Mouse (Mus musculus) urinary bladder, adult 18-20 months (tissue): ENCODE measurements around the gene Zic4.

Source experiments
- DNase-seq, 2 experiments: peaks; one replicate each; pipeline ENCODE4 v3.0.0; 2022; ENCODE audit warnings: low spot score in 2 of 2, mixed read lengths in 2 of 2

The Zic4 gene

DNA sequence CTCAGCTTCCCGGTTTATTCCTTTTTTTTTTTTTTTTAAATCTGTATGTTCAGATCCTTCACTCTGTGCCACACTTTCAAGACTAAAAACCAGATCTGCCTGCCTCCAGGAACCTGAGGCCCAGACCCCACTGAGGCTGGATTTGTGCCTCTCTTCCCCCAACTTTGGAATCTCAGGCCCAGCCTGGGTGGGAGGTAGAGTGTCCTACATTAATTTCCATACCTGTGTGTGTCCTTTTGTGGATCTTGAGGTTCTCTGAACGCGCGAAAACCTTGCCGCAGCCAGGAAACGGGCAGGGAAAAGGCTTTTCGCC is 1.6 kb downstream of the Zic4 start:
- no peak for DNase-seq

DNA sequence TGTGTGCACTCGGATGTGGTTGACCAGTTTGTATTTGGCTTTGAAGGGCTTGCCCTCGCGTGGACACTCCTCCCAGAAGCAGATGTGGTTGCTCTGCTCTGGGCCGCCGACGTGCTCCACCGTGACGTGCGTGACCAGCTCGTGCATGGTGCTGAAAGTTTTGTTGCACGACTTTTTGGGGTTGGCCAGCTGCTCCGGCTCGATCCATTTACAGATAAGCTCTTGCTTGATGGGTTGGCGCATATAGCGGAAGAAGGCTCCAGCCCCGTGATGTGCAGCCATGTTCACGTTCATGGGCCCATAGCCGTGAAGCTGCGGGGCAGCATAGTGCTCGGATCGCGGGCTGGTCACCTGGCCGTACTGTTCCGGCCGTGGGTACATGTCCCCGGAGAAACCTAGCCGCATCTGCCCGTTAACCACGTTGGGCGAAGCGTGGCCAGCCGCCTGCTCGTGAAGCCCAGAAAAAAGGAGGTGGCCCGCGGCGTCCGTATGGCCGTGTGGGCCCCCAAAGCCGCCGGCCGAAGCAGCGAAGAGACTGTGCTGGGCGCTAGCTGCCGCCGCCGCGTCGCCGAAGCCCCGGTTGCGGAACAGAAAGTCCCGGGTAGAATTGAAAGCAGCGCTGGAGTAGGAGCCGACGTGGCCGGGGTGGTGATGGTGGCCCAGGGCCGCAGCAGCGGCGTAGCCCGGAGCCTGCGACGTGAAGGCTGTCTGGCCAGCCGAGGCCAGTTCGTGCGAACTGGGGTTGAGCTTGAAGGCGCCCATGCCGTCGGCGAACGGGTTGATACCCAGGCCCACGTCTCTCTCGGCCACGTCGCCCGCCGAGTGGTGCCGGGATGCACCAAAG is 2.1 kb downstream of the Zic4 start:
- no peak for DNase-seq

DNA sequence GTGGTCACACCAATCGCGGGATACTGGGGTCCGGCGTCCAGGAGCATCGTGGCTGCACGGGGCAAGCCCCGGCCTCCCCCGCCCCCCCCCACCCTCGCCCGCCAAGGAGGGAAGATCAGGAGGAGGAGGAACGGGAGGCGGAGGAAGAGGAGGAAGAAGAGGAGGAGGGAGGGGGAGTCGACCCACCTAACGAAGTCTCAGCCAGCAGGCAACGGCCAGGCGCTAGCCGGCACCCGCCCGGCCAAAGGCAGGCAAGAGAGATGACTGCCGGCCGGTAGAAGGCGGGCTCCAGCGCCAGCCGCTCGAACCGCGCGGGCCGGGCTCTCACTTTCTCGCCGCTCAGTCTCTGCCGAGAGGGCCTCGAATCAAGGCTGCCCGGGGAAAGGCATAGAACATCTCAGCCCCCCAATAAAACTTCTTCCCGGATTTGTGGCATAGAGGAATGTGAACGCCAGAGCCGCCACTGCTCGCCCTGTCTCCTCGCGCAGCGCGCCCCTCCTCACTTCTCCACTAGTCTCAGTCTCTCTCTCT is 2.8 kb downstream of the Zic4 start:
- DNase-seq, result no peak

DNA sequence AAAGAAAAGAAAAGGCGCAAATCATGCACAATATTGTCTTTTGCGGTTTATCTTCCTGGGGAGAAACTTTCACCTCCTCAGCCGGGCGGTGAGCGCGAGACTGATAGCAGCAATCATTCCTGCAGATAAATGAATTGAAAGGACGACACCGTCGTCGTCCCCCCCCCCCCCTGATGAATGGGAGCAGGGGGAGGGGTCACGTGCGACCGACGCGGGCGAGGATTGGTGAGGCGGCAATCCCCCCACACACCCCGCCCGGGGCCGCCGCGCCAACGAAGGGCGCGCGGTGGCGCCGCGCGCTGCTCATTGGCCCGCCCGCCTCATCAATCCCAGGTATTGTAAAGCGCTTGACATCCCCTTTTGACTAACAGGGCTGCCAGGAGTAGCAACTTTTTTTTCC is 3.5 kb downstream of the Zic4 start, which contains the start of gene Zic1:
Zic1 (minus strand) TSS at position 147 of the 400 bp plus-strand sequence.
- no peak for DNase-seq

DNA sequence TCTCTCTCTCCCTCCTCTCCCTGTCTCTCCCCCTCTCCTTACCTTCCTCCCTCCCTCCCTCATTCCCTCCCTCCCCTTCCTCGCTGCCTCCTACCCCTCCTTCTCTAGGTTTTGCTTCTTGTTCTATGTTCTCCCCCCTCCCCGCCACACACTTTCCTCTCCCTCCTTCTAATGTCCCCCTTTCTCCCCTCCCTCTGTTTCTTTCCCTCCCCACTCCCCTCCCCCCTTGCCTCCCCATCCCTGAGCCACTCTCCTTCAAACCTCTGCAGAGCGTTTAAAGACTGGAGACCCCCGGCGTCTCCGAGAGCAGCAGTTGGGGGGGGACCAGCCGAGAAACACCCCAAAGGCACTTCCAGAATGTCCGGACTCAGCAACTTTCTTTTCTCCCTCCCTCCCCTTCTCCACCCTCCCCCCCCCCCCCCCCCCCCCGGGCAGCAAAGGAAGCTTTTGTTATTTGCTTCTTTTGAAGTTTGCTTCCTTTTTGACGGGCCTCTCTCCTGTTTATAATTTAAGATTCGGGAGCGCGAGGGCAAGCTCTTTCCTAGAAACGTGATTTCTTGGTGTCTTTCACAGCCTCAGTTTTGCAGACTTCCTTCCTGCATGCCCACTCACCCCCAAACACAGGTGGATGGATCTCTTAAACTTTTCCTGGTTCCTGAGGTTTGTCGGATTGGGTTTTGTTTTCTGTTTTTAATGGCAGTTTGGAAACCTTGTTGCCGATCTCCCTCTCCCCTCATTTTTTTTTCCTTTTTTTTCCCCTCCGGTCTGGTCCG is 4.2 kb downstream of the Zic4 start:
- DNase-seq, result no peak

DNA sequence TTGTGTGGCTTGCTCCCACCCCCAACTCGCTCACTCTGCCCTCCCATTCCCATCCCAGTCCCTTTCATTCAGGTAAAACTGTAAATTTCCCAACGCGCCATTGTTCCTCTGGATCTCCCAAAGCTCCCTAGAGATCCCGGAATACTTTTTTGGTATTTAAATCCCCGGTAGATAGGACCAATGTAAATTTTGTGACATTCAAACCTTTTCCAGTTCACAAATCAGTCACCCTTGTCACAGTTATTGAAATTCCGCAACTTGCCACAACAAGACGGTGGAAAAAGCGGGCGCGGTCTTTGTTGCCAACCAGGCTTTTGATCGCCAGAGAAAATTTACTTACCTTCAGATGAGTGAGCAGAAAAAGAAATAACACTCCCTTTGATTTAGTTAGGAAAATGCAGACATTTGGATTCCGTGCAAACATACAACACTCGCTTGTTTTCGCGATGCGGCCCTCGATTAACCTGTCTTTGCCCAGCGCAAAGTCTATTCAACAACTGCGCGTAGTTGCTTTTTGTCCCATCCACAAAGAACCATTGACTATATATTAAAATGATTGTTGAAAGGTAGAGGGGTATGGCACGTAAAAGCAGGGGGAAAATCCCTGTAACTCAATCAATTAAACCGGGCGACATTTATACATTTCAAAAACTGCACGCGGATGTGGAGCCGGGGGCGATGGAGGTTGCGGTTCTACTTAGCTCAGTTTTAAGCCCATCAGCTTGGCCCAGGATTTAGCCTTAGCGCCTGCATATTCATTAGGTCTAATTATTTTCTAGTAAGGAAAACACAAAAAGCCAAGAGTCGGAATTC is 5.0 kb downstream of the Zic4 start:
- DNase-seq, result no peak

DNA sequence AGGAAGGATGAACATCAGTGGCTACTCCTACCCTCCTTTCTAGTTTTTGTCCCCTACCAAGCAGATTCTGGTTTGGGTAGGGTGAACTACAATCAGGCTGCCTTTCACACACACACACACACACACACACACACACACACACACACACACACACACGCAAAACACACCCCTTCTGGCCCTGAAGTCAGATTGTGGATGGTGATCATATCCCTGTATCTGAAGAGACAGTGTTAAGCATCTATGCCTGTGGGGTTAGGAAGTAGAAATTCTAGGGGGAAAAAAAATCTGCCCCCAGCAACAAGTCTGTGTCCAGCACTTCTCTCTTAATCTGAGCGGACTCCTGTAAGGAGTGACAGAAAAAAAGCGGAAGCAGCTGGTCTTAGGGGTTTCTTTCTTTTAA is 5.9 kb downstream of the Zic4 start:
- DNase-seq, result no peak

DNA sequence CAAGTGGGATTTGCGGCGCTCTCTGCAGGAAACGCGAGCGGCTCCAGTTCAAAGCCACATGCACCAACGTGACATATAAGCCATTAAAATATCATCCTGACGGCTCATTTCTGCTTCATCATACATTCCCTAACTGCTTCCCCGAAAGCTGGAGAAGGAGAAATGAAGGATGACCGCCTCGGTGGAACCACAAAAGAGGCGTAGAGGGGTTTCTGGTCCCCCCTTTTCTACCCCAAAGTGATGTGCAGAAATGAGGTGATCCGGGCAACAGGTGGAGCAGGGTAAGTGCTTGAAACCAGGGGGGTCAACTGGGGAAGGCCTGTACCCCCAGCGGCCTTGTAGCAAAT is 6.7 kb downstream of the Zic4 start:
- DNase-seq, result no peak

DNA sequence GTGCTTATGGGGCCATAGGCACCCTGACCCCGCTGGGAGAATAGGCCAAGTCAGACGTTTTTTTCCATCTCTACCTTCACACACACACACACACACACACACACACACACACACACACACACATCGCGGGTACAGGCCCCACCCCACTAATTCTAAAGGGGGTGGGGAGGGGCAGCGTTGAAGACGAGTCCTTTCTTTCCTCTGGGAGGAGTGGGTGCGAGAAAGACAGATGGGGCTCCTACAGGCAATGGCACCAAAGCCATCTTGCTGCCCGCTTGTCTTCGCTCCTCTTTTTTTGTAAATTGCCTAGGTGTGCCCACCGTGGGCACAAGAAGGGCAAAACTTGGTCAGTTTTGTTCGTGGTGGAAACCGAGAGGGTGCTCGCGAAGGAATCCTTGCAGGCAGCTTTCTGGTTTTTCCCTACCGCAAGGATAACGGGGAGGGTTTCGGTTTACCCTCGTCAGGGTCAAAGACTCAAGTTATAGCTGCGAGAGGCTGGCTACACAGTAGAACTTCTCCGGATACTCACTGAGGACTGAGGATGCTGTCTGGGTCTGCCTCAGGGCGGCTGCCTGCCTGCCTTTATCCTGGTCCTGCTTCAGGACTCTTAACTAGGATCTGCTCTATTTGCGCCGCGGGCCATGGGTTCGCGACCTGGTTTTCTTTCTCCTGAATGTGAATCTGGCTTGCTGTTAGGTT is 7.2 kb downstream of the Zic4 start:
- DNase-seq, result no peak

DNA sequence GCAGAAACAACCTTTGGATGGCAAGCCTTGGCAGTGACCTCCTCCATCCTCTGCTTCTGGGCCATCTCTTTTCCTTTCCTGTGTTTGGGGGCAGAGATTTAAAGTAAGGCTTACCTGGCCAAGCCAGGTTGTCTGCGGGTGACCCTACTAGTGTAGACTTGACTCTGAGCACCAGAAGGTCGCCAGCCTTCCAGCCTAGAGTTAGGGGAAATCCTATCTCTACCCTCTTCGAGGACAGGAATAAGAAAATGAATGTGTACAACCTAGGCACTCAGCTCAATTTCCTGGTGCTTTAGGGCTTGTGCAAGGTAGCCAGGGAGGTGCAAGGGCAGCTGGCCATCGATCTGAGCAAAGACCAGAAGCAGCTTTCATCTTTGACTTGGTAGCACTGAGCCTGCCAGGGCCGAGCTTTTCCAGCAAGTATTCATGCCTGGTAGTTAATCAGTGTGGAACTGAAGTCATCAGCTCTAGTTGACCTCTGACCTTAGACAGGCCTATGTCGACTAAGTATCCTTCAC is 8.0 kb downstream of the Zic4 start:
- DNase-seq, result no peak

DNA sequence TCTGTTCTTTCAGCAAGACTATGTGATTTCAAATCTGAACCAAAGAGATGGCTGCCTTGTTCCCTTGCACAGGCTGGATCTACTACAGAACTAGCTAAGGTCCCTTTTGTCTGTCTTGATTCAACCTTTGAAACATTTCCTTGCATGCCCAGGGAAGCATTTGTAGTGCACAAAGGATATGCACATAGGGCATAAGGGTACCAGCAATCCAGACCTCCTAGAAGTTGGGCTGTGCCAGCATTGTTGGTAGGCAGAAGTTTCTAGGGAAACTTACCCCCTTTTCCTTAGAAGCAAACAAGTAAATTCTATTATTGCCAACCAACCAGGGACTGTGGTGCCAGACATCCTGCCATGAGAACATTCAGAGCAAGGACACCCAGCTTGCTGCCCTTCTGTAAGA is 8.8 kb downstream of the Zic4 start:
- DNase-seq, result no peak

DNA sequence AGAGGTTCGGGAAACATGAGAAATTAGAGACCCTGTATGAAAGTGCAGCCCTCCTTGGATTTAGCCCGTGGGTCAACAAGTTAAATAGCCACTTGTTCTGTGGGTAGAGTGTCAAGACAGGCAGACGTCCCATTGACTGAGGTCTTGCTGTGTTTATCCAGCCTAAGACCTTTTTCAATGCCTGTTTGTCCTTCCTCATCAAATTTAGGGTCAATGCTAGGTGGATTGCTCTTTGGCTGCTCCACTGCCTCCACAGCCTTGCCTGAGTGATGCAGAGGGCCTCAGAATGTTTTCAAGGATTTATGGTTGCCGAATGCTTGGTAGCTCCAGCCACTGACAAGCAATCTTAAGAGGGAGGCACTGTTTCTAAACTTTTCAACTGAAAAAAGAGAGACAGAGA is 9.4 kb downstream of the Zic4 start:
- DNase-seq, result no peak

DNA sequence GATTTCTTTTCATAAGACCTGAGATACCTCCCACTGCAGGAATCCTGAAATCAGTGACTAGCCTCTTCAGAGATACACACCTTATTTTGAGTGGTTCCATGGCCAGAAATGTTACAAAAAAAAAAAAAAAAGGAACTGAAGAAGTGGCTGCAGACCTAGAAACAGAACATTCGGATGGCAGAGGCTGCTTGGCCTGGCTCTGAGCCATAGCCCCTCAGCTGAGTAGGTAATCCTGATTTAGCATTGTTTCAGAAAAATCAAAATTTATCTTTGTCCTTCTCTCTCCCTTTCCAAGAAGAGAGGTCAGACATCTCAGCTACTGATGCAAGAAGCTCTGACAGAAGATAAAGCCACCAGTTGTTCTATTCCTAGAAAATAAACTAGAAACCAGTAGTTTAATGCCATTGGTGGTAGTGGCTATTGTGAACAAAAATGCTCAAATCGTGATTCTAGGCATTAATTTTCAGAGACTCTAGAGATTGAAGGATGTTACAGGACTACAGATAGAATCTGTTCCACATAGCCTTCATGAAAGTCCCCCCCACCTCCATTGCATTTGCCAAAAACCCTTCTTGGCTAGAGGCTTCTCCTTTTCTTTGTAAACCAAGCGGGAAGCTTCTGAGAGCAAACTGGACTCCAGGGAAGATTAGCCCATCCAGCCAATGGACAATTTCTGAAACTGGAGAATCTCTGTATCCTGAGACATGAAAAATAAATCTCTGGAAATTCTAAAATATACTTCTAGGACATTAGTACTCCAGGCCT is 11.8 kb downstream of the Zic4 start:
- DNase-seq, result no peak

DNA sequence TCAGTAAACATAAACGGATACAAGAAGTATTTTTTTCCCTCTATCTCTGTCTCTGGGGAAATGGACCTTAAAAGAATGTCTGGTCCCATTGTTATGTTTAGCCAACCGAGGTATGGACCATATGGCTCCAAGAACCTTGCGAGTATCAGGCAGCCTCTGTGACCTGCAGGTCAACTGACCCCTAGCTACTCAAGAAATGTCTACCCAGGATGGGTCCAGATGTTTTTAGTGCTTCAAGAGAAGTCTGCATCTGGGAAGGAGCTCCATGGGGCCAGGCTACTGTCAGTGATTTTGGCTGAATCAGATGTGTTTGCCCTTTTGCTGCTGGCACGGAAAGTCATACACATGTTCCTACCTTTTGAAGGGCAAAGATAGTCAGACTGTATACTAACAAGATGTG is 12.5 kb downstream of the Zic4 start:
- DNase-seq, result no peak

DNA sequence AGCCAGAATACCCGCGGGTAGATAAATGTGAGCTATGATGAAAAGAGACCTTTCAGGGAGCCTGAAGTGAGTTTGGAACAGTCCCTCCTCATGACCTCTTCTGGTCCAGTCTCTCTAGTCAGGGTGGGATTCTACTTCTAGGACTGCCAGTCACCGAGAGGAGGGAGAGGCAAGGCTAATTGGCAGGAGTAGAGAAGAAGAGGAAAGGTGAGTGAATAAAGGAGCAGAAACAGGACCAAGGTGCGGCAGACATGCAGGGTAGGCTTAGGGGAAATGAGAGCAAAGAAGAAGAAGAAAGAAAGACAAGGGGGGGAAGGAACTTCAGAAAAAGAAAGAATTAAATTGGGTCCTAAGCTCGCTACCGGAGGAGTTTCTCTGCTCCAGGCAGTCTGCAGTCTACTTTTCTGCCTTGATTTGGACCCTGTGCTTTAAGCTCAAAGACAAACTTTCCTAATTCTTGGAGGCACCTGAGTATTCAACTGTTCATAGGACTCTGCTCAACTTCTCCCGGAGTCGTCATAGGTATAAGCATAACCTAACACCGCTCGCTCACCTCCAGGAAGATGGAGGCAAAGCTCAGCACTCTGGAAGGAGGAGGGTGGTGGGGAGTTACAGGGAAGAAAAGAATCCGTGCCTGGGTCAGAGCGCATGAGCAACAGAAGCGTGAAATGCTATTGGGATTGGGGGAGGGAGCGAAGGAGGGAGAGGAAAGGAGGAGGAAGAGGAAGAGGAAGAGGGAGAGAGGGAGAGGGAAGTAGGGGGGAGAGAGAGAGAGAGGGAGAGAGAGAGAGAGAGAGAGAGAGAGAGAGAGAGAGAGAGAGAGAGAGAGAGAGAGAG is 15.0 kb downstream of the Zic4 start:
- no peak for DNase-seq

DNA sequence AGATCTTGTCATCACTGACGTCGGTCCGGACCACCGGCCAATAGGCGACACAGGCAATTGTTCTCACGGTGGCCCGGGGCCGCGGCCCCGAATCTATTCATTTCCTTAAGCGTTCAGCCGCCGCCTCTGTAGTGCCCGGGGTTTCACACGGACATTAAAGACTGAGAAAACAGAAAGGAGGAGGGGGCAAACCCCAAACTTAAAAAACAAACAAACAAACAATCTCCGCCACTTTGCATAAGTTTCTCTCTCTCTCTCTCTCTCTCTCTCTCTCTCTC is 15.6 kb downstream of the Zic4 start:
- DNase-seq, result no peak

DNA sequence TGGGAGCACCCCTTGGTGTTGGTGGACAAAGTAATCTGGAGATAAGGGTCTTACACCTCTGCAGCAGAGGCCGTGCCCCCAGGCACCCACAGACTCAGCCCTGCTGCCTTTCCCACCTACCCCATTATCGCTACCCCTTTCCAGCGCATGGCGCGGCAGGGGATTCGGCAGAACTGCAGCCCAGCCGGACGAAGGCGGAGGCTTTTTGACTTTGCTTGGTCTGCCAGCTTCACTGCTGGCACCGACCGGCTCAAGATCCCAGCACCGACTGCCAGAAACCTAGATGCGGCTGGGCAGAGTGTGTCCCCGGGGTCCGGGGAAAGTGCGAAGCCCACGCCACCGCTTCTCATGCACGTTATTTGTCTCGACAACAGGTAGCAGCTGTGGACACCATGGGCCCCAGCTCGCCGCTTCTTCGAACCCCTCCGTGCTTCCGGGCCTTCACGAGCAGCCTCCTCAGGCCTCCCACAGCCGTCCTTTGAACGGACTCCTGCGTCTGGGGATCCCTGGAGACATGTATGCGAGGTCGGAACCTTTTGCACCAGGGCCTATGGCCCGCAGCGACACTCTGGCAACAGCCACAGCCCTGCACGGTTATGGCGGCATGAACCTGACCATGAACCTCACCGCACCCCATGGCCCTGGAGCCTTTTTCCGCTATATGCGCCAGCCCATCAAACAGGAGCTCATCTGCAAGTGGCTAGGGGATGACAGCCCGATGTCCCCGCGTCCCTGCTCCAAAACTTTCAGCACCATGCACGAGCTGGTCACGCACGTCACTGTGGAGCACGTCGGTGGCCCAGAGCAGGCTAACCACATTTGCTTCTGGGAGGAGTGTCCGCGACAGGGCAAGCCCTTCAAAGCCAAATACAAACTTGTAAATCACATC is 16.4 kb downstream of the Zic4 start:
- DNase-seq, result no peak

DNA sequence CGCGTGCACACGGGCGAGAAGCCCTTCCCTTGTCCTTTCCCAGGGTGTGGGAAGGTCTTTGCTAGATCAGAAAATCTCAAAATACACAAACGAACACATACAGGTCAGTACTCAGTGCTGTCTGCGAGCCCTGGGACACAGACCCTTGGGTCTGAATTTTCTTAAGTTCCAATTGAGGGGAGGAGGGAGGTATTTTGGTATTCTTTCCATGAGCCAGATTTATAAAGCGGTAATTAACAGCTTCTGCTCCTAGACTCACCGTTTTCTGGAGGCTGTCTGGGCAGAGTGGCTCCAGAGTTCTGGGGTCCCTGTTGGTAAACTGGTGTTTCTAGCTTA is 17.1 kb downstream of the Zic4 start:
- DNase-seq, result no peak

DNA sequence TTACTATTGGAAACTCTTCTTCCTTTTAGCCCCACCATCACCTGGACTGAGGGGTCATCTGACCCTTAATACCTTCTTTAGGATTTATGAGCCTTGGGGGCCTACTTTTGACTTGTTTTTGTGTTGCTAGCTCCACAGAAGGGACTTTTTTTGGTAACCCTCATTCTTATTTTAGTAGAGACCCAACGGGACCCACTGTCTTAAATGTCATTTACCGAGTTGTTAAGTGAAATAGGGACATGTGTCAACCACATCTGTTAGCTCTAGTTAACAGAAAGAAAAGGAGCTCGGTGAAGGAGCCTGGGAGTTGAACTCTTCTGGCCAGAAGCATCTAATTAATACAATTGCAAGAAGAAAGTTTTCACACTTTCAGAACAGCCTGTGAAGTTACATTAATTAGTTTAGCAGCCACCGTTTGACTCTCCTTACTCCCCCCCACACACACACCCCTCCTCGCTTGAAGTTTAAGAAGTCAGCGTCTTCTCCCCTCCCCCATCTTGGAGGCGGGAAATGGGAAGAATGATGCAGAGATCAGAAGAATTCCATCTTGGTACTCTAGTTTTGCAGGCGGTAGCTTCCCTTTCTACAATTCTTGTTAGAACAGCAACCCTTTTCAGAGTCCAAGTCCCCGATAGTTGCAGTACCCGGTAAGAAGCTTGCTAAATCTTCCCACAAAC is 17.7 kb downstream of the Zic4 start:
- no peak for DNase-seq
